Mouse (Mus musculus): Measurements from ENCODE around the gene Cds2. TPM values are rescaled to one million over a fixed set of nuclear protein-coding genes. Genes with fewer than 3 reads are reported as not detected.
"Not testable (repeated sequence)": the region's sequence is repeated elsewhere in the genome, so short reads cannot be mapped to it uniquely, and the experiment has no call there.

The Cds2 gene
- 100 to 1,000 TPM; 257 to 258 TPM for total RNA-seq (2021)
- long read RNA-seq, experiment 1, full-length matches to known transcripts, result 10 of 115 reads
- long read RNA-seq, experiment 1, partial matches to known transcripts, result 5 of 115 reads
- long read RNA-seq, experiment 1, other reads (novel, unspliced or antisense), result 100 of 115 reads
- long read RNA-seq, experiment 2, full-length matches to known transcripts, result 8 of 152 reads
- long read RNA-seq, experiment 2, partial matches to known transcripts, result 89 of 152 reads
- long read RNA-seq, experiment 2, other reads (novel, unspliced or antisense), result 55 of 152 reads

DNA sequence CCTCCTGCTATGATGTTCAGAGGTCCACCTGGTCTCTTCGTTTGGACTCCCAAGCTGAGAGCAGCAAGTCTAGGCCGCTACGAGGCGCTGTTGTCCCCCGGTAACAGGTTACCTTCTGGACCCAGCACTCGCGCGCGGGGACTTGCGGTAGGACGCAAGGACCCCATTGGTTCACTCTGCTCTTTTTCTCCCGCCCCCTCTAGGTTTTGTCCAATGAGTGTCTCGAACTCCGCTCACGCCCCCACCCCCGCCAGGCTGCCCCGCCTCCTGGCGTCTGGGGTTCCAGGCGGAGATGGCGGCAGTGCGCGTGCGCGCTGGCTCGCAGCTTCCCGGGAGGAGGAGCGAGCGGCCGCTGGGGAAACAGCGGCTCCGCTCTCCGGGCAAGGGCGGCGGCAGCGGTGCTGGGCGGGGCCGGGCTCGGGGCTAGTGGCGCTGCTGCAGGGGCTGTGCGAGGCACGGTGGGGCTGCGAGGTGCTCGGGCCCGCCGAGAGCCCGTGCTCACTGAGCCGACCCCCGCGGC lies at the start of gene Cds2:
Gene Cds2 (plus strand): TSS at position 270 of the 520 bp plus-strand sequence.
- DNase-seq (ENCODE audit: low spot score in 2 of 2), result peak; percentile 99
- peak; percentile 90 for TF ChIP-seq CTCF (conservative IDR thresholded peaks at IDR 0.05)
- Histone ChIP-seq H3K4me3 (peak within 1 kb of the TSS; percentile 97), H3K27ac (peak within 1 kb of the TSS; percentile 96)

DNA sequence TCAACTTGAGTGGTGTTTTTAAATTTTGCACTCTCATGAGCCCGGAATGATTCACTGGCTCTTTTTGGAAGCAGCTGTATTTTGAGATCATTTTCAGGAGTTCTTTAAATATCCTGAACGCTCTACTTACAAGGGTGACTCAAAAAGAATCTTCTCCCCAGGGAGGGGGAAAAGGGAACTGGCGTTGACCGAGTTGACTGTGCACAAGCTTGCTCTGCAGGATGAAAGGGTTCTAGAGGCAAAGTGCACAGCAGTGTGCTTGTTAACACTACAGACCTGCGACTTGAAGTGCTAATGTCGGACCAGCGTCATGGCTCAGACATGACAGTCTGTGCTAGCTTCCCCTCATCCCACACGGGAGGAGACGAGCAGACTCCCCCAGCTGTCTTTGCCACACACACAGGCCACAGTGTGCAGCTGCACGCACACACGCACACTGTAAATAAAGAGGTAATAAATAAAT lies 41.3 kb upstream of the Cds2 start:
- no peak for TF ChIP-seq CTCF (conservative IDR thresholded peaks at IDR 0.05)
- Histone ChIP-seq H3K27ac (peak overlapping the region; percentile 6; the same call in 1 of the 2 replicates), H3K4me3 (no peak overlapping the region)
- peak in 1 of 2 experiments; percentile 40 for DNase-seq (ENCODE audit: low spot score in 2 of 2)

DNA sequence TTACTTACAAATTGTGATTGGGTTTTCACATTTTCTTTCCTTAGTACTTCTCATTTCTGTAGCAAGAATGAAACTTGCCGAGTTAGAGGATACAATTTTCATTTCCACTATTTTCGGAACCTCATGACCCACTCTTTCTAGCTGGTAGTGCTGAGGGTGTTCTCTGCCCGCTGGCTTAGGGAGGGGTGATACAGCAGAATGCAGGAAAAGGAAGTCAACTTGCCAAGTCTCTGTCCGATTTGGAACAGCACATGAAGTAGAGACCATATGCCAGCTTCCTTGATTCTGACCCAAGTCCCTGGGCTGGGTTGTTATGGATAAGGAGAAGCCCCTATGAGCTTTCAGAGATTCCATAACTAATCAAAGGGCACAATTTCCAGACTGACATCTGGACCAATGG lies 38.6 kb upstream of the Cds2 start:
- Histone ChIP-seq H3K4me3 (no peak overlapping the region), H3K27ac (no peak overlapping the region)
- DNase-seq (ENCODE audit: low spot score in 2 of 2), result no peak
- TF ChIP-seq CTCF (conservative IDR thresholded peaks at IDR 0.05), result no peak

GRCm38 (mm10) chr2:132232413-132232945 lies 30.5 kb upstream of the Cds2 start:
- no peak overlapping the region for H3K4me3 ChIP-seq
- DNase-seq (ENCODE audit: low spot score in 2 of 2), result no peak
- no peak for TF ChIP-seq CTCF (conservative IDR thresholded peaks at IDR 0.05)

DNA sequence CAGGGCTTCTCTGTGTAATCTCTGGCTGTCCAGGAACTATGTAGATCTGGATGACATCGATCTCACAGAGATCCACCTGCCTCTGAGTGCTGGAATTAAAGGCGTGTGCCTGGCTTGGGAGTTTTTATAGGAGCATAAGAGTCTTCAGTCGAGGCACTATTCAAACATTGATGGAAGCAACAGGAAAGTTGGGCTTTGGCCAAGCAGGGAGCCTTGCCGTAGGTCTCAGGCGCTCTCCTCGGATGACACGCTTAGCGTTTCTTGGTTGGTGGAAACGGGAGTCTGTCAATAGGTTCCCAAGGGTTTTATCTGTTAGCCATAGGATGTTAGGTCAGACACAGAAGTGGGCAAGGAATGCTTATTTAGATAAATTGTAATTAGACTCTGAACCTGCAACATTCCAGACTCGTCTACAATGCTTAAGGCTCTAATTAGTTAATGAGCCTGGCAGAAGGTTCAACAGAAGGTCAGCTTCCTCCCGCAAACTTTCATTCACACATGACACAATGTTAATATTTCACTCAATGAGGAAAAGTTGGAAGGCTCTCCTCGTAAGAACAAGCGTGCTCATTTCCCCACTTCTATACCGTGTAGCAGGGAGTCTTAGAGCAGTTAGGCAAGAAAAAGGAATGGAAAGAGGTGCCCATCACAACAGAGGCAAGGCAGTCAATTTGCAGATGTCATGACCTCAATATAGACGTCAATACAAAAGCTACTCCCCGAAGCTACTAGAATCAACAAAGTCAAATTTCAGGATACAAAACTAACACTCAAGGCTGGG lies 28.8 kb upstream of the Cds2 start:
- DNase-seq (ENCODE audit: low spot score in 2 of 2), result no peak
- H3K4me3 ChIP-seq, result no peak overlapping the region
- no peak overlapping the region for H3K27ac ChIP-seq
- TF ChIP-seq CTCF (conservative IDR thresholded peaks at IDR 0.05), result no peak

More at GRCm38 (mm10) chr2:132232413-132232945, 30.5 kb upstream of the Cds2 start:
- no peak overlapping the region for H3K27ac ChIP-seq

DNA sequence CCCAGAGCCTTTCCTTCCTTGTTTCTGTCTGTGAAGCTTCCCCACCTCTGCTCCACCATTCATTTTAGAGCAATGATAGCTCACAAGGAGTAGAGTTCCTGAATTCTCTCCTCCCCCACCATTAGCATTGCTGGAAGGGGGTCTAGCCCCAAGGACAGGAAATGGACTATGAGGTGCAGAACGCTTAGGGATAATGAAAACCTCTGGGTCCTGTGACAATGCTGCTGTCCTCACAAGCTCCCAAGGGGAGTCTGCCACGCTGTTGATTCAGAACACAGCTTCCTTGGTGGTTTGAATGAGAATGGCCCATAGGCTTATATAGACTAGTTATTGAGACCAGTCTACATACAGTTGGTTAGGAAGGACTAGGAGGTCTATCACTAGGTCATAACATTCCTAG lies 27.7 kb upstream of the Cds2 start:
- no peak for TF ChIP-seq CTCF (conservative IDR thresholded peaks at IDR 0.05)
- no peak overlapping the region for H3K4me3 ChIP-seq
- H3K27ac ChIP-seq, result no peak overlapping the region
- DNase-seq (ENCODE audit: low spot score in 2 of 2), result no peak

GRCm38 (mm10) chr2:132235975-132236374 lies 27.0 kb upstream of the Cds2 start:
- Histone ChIP-seq H3K27ac (no peak overlapping the region), H3K4me3 (no peak overlapping the region)
- no peak for DNase-seq (ENCODE audit: low spot score in 2 of 2)
- no peak for TF ChIP-seq CTCF (conservative IDR thresholded peaks at IDR 0.05)

- not testable (repeated sequence) for DNase-seq (ENCODE audit: low spot score in 2 of 2); H3K4me3 ChIP-seq; H3K27ac ChIP-seq
Measured at GRCm38 (mm10) chr2:132239434-132239833, 23.5 kb upstream of the Cds2 start.

GRCm38 (mm10) chr2:132240457-132240856 lies 22.5 kb upstream of the Cds2 start:
- peak; percentile 47 to 76 for DNase-seq (ENCODE audit: low spot score in 2 of 2)
- peak; percentile 74 for TF ChIP-seq CTCF (conservative IDR thresholded peaks at IDR 0.05)
- not testable (repeated sequence) for H3K27ac ChIP-seq, H3K4me3 ChIP-seq

DNA sequence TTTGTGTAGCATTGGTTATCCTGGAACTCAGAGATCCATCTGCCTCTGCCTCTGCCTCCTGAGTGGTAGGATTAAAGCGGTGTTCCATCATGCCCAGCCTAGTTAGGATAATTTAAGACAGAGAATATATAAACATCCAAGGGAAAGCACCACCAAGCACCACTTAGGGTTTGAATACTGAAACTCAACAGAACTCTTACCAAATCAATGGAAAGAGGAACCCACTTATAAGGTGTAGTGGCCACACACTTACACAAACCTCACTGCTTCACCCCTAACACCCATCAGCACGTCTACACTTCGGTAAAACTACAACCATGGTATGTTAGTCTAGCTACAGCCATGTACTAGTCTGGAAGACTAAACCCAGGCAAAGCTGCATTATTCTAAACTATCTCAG lies 19.6 kb upstream of the Cds2 start:
- no peak for DNase-seq (ENCODE audit: low spot score in 2 of 2)
- TF ChIP-seq CTCF (conservative IDR thresholded peaks at IDR 0.05), result no peak
- Histone ChIP-seq H3K27ac (no peak overlapping the region), H3K4me3 (no peak overlapping the region)

- TF ChIP-seq CTCF (conservative IDR thresholded peaks at IDR 0.05), result peak; percentile 59
- Histone ChIP-seq H3K4me3 (peak within 1 kb of the TSS; percentile 66), H3K27ac (peak within 1 kb of the TSS; percentile 91)
- DNase-seq (ENCODE audit: low spot score in 2 of 2), result peak; percentile 94 to 95
Measured at GRCm38 (mm10) chr2:132247539-132248313, 15.2 kb upstream of the Cds2 start, which contains the start of gene Tmem230. Gene Tmem230, minus strand, starts transcription at chr2:132247807.

DNA sequence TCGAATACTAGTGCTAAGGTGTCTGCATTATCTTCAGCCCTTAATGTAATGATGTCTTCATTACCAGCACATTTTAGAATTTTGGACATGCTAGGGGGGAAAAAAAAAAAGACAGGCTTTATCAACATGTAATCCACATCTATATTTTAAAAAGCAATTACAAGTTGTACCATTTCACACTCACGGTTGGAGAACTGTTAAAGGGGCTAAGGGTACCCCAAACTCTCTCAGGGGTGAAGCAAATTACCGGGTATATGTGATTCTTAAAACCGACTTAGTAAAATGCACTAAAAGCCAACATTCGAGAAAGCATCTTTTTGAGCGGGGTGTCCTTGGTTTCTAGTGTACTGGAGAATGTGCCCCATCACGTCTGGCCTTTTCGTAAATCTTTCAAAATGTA lies 11.0 kb upstream of the Cds2 start:
- Histone ChIP-seq H3K27ac (no peak overlapping the region), H3K4me3 (peak overlapping the region; percentile 75)
- no peak for DNase-seq (ENCODE audit: low spot score in 2 of 2)
- TF ChIP-seq CTCF (conservative IDR thresholded peaks at IDR 0.05), result no peak
